Mouse (Mus musculus): ENCODE data around the gene Ensa. TPM values are rescaled to one million over a fixed set of nuclear protein-coding genes. Genes with fewer than 3 reads are reported as not detected.
"Not testable (repeated sequence)": the region's sequence is repeated elsewhere in the genome, so short reads cannot be mapped to it uniquely, and the experiment has no call there.

The Ensa gene
- polyA plus RNA-seq, 1 experiment = 13.2 TPM

- H3K27me3 ChIP-seq (replicated peaks; ENCODE audit: control insufficient read depth, insufficient read depth, low read length) = no peaks in the 10 kb centered on the region
- TF ChIP-seq POLR2A (IDR thresholded peaks at IDR 0.05; ENCODE audit: low read depth, low read length) (no peak), CTCF (conservative IDR thresholded peaks at IDR 0.05; ENCODE audit: insufficient read depth, insufficient read length, low read depth, low read length) (no peak)
- 73% methylated on average over 3 of the region's 3 CpGs for WGBS
- DNase-seq = no peak
- no peaks in the 10 kb centered on the region; the same call in 1 of the 2 replicates for H3K36me3 ChIP-seq (ENCODE audit: control insufficient read depth, insufficient read depth, low read length)
- H3K4me1 ChIP-seq (ENCODE audit: control insufficient read depth, insufficient read depth, low read length) = no peaks in the 10 kb centered on the region
- no peak overlapping the region for H3K4me3 ChIP-seq (ENCODE audit: insufficient read depth, low read depth, low read length)
- no peak overlapping the region for H3K27ac ChIP-seq (ENCODE audit: insufficient read depth, low read depth, low read length)
Measured at GRCm38 (mm10) chr3:95609195-95609594, 15.6 kb upstream of the Ensa start.

- DNase-seq = no peak
- H3K36me3 ChIP-seq (ENCODE audit: control insufficient read depth, insufficient read depth, low read length) = peaks cover 6% of the 10 kb centered on the region
- no peaks in the 10 kb centered on the region for H3K4me1 ChIP-seq (ENCODE audit: control insufficient read depth, insufficient read depth, low read length)
- TF ChIP-seq CTCF (conservative IDR thresholded peaks at IDR 0.05; ENCODE audit: insufficient read depth, insufficient read length, low read depth, low read length) (no peak), POLR2A (IDR thresholded peaks at IDR 0.05; ENCODE audit: low read depth, low read length) (no peak)
- no peaks in the 10 kb centered on the region for H3K27me3 ChIP-seq (replicated peaks; ENCODE audit: control insufficient read depth, insufficient read depth, low read length)
- H3K27ac ChIP-seq (ENCODE audit: insufficient read depth, low read depth, low read length) = no peak overlapping the region
- H3K4me3 ChIP-seq (ENCODE audit: insufficient read depth, low read depth, low read length) = no peak overlapping the region
- 97% methylated on average over 1 of the region's 1 CpGs for WGBS
Measured at GRCm38 (mm10) chr3:95613996-95614395, 10.8 kb upstream of the Ensa start.

- no peak for TF ChIP-seq POLR2A (IDR thresholded peaks at IDR 0.05; ENCODE audit: low read depth, low read length)
- TF ChIP-seq CTCF (conservative IDR thresholded peaks at IDR 0.05; ENCODE audit: insufficient read depth, insufficient read length, low read depth, low read length) = no peak
- H3K4me1 ChIP-seq (ENCODE audit: control insufficient read depth, insufficient read depth, low read length) = no peaks in the 10 kb centered on the region
- H3K36me3 ChIP-seq (ENCODE audit: control insufficient read depth, insufficient read depth, low read length) = peaks cover 6% of the 10 kb centered on the region
- no peaks in the 10 kb centered on the region for H3K27me3 ChIP-seq (replicated peaks; ENCODE audit: control insufficient read depth, insufficient read depth, low read length)
- WGBS = 67% methylated on average over 1 of the region's 1 CpGs
- no peak overlapping the region for H3K27ac ChIP-seq (ENCODE audit: insufficient read depth, low read depth, low read length)
- H3K4me3 ChIP-seq (ENCODE audit: insufficient read depth, low read depth, low read length) = no peak overlapping the region
- no peak for DNase-seq
Measured at GRCm38 (mm10) chr3:95618511-95618910, 6.3 kb upstream of the Ensa start.

- 86% methylated on average over 1 of the region's 1 CpGs for WGBS
- H3K27me3 ChIP-seq (replicated peaks; ENCODE audit: control insufficient read depth, insufficient read depth, low read length) = no peaks in the 10 kb centered on the region
- TF ChIP-seq POLR2A (IDR thresholded peaks at IDR 0.05; ENCODE audit: low read depth, low read length) (no peak), CTCF (conservative IDR thresholded peaks at IDR 0.05; ENCODE audit: insufficient read depth, insufficient read length, low read depth, low read length) (no peak)
Measured at GRCm38 (mm10) chr3:95621241-95621640, 3.6 kb upstream of the Ensa start.

GRCm38 (mm10) chr3:95622421-95622820 lies 2.4 kb upstream of the Ensa start:
- H3K4me3 ChIP-seq (ENCODE audit: insufficient read depth, low read depth, low read length); H3K36me3 ChIP-seq (ENCODE audit: control insufficient read depth, insufficient read depth, low read length); H3K27ac ChIP-seq (ENCODE audit: insufficient read depth, low read depth, low read length); DNase-seq; H3K4me1 ChIP-seq (ENCODE audit: control insufficient read depth, insufficient read depth, low read length); H3K27me3 ChIP-seq (replicated peaks; ENCODE audit: control insufficient read depth, insufficient read depth, low read length): not testable (repeated sequence)
- WGBS = 95% methylated on average over 20 of the region's 20 CpGs

More at GRCm38 (mm10) chr3:95621241-95621640, 3.6 kb upstream of the Ensa start:
- Histone ChIP-seq H3K36me3 (ENCODE audit: control insufficient read depth, insufficient read depth, low read length) (peaks cover 5% of the 10 kb centered on the region), H3K4me3 (ENCODE audit: insufficient read depth, low read depth, low read length) (no peak overlapping the region), H3K27ac (ENCODE audit: insufficient read depth, low read depth, low read length) (no peak overlapping the region), H3K4me1 (ENCODE audit: control insufficient read depth, insufficient read depth, low read length) (peaks cover 3% of the 10 kb centered on the region; the same call in 1 of the 2 replicates)
- no peak for DNase-seq

GRCm38 (mm10) chr3:95623551-95623950 lies 1.2 kb upstream of the Ensa start:
- Histone ChIP-seq H3K4me3 (ENCODE audit: insufficient read depth, low read depth, low read length) (no peak overlapping the region), H3K27me3 (replicated peaks; ENCODE audit: control insufficient read depth, insufficient read depth, low read length) (no peaks in the 10 kb centered on the region), H3K4me1 (ENCODE audit: control insufficient read depth, insufficient read depth, low read length) (peaks cover 3% of the 10 kb centered on the region; the same call in 1 of the 2 replicates), H3K36me3 (ENCODE audit: control insufficient read depth, insufficient read depth, low read length) (peaks cover 4% of the 10 kb centered on the region), H3K27ac (ENCODE audit: insufficient read depth, low read depth, low read length) (no peak overlapping the region)
- TF ChIP-seq CTCF (conservative IDR thresholded peaks at IDR 0.05; ENCODE audit: insufficient read depth, insufficient read length, low read depth, low read length) (no peak), POLR2A (IDR thresholded peaks at IDR 0.05; ENCODE audit: low read depth, low read length) (no peak)
- WGBS = 68% methylated on average over 2 of the region's 2 CpGs
- DNase-seq = no peak

- H3K36me3 ChIP-seq (ENCODE audit: control insufficient read depth, insufficient read depth, low read length); DNase-seq; H3K27me3 ChIP-seq (replicated peaks; ENCODE audit: control insufficient read depth, insufficient read depth, low read length); H3K27ac ChIP-seq (ENCODE audit: insufficient read depth, low read depth, low read length); H3K4me3 ChIP-seq (ENCODE audit: insufficient read depth, low read depth, low read length); H3K4me1 ChIP-seq (ENCODE audit: control insufficient read depth, insufficient read depth, low read length): not testable (repeated sequence)
- WGBS = 65% methylated on average over 5 of the region's 5 CpGs
Measured at GRCm38 (mm10) chr3:95623991-95624515, 740 bp upstream of the Ensa start.

GRCm38 (mm10) chr3:95627763-95628162 lies 3.0 kb downstream of the Ensa start:
- no peaks in the 10 kb centered on the region for H3K27me3 ChIP-seq (replicated peaks; ENCODE audit: control insufficient read depth, insufficient read depth, low read length)
- no peak overlapping the region for H3K4me3 ChIP-seq (ENCODE audit: insufficient read depth, low read depth, low read length)
- 65% methylated on average over 5 of the region's 5 CpGs for WGBS
- TF ChIP-seq CTCF (conservative IDR thresholded peaks at IDR 0.05; ENCODE audit: insufficient read depth, insufficient read length, low read depth, low read length) (no peak), POLR2A (IDR thresholded peaks at IDR 0.05; ENCODE audit: low read depth, low read length) (no peak)
- DNase-seq = no peak
- H3K36me3 ChIP-seq (ENCODE audit: control insufficient read depth, insufficient read depth, low read length) = peaks cover 4% of the 10 kb centered on the region
- H3K4me1 ChIP-seq (ENCODE audit: control insufficient read depth, insufficient read depth, low read length) = peaks cover 3% of the 10 kb centered on the region; the same call in 1 of the 2 replicates
- H3K27ac ChIP-seq (ENCODE audit: insufficient read depth, low read depth, low read length) = no peak overlapping the region

Measured in kidney, adult 2 months (tissue).